Mouse (Mus musculus) midbrain, embryonic 16.5 days (tissue): ENCODE results near the gene Rhox2h. TPM values are rescaled to one million over a fixed set of nuclear protein-coding genes. Genes with fewer than 3 reads are reported as not detected.
"Not testable (repeated sequence)": the region's sequence is repeated elsewhere in the genome, so short reads cannot be mapped to it uniquely, and the experiment has no call there.

Experiments used
- ATAC-seq: fragments of 200-750 bp; cut with Nextera tagmentation; 2 replicates; pipeline ENCODE4 v1.8.0; 2017; ENCODE audit warnings: moderate TSS enrichment
- H3K27ac ChIP-seq: fragments of 300-500 bp; sonication (generic); 2 replicates; pipeline ENCODE4 v1.5.1; 2014; ENCODE audit warnings: mild to moderate bottlenecking, low read length, mixed read lengths
- H3K27me3 ChIP-seq: fragments of 300-500 bp; sonication (generic); 2 replicates; pipeline ENCODE4 v1.6.1; 2014; ENCODE audit warnings: low read depth, low read length, mixed read lengths; ENCODE audit not compliant: control insufficient read depth, insufficient read depth
- H3K36me3 ChIP-seq: fragments of 300-500 bp; sonication (generic); 2 replicates; pipeline ENCODE4 v1.6.1; 2014; ENCODE audit warnings: mild to moderate bottlenecking, low read length, moderate library complexity, mixed read lengths; ENCODE audit not compliant: control insufficient read depth, insufficient read depth
- H3K4me1 ChIP-seq: fragments of 300-500 bp; sonication (generic); 2 replicates; pipeline ENCODE4 v1.6.1; 2014; ENCODE audit warnings: mild to moderate bottlenecking, low read length, mixed read lengths; ENCODE audit not compliant: control insufficient read depth, insufficient read depth
- H3K4me2 ChIP-seq: fragments of 300-500 bp; sonication (generic); 2 replicates; pipeline ENCODE4 v1.6.1; 2014; ENCODE audit warnings: mild to moderate bottlenecking, low read length, mixed read lengths
- H3K4me3 ChIP-seq: fragments of 300-500 bp; sonication (generic); 2 replicates; pipeline ENCODE4 v1.5.1; 2014; ENCODE audit warnings: low read depth, mild to moderate bottlenecking, low read length, moderate library complexity, mixed read lengths
- H3K9ac ChIP-seq: fragments of 300-500 bp; sonication (generic); 2 replicates; pipeline ENCODE4 v1.6.1; 2014; ENCODE audit warnings: low read depth, low read length, mixed read lengths
- H3K9me3 ChIP-seq: fragments of 300-500 bp; sonication (generic); replicated peaks from 2 replicates; pipeline ENCODE4 v1.6.1; 2014; ENCODE audit warnings: mild to moderate bottlenecking, low read length, mixed read lengths; ENCODE audit not compliant: control insufficient read depth, poor library complexity, severe bottlenecking
- WGBS: fragments of 180-500 bp; shearing (Covaris S2); extraction: QIAGEN DNeasy Blood & Tissue Kit; methylation state at CpG from one replicate; pipeline ENCODE4 v1.1.7; 2014; 5-methylcytosine and 5-hydroxymethylcytosine counted together
- polyA plus RNA-seq: library from polyadenylated mRNA; unstranded; fragments of >200 nt; fragmentation: Nextera tagmentation; extraction: Ambion mirVana; gene quantifications from 2 replicates; pipeline ENCODE4 v1.2.1, GENCODE M21; 2015

The Rhox2h gene
- not detected in 2 replicates for polyA plus RNA-seq

DNA sequence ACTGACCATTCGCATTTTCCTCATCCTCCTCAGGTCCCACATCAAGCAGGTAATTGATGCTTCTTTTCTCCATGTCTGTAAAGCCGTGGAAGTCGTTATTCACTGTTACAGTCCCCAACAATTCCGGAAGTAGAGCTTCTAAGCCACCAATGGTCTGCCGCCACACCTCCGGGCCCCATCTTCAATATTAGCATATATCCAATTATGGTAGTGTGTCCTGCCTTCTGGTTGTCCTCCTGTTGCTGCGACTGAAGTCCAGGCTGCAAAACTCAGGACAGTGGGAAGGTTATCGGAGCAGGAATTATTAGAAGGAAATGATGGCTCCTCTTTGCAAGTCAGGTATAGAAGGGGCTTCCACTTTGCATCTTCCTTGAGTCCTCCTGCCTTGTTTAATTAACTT is at the start of gene Rhox2h:
Rhox2h (minus strand) TSS at position 101 of the 400 bp plus-strand sequence.
- H3K4me2 ChIP-seq, H3K9me3 ChIP-seq, H3K27ac ChIP-seq, H3K36me3 ChIP-seq, H3K9ac ChIP-seq, H3K4me1 ChIP-seq, H3K4me3 ChIP-seq, H3K27me3 ChIP-seq, ATAC-seq: not testable (repeated sequence)
- WGBS: 79% methylated on average over 8 of the region's 8 CpGs

GRCm38 (mm10) chrX:37701821-37702387 is 28.8 kb upstream of the Rhox2h start:
- H3K4me1 ChIP-seq: no peaks in the 10 kb centered on the region
- no peak for ATAC-seq
- 56% methylated on average over 3 of the region's 3 CpGs for WGBS

GRCm38 (mm10) chrX:37692261-37692660 is 19.2 kb upstream of the Rhox2h start:
- Histone ChIP-seq H3K4me3 (no peak overlapping the region), H3K36me3 (no peaks in the 10 kb centered on the region), H3K9me3 (no peaks in the 10 kb centered on the region), H3K4me2 (no peak overlapping the region), H3K4me1 (no peaks in the 10 kb centered on the region), H3K9ac (no peak overlapping the region), H3K27me3 (no peaks in the 10 kb centered on the region), H3K27ac (no peak overlapping the region)
- 85% methylated on average over 2 of the region's 2 CpGs for WGBS
- no peak for ATAC-seq

More at GRCm38 (mm10) chrX:37701821-37702387, 28.8 kb upstream of the Rhox2h start:
- no peaks in the 10 kb centered on the region for H3K27me3 ChIP-seq
- no peaks in the 10 kb centered on the region for H3K9me3 ChIP-seq
- H3K27ac ChIP-seq: no peak overlapping the region
- H3K36me3 ChIP-seq: no peaks in the 10 kb centered on the region
- no peak overlapping the region for H3K4me3 ChIP-seq
- H3K4me2 ChIP-seq: no peak overlapping the region
- no peak overlapping the region for H3K9ac ChIP-seq

- no peak for ATAC-seq
- no peak overlapping the region for H3K4me3 ChIP-seq
- no peak overlapping the region for H3K27ac ChIP-seq
- H3K9ac ChIP-seq: no peak overlapping the region
- no peaks in the 10 kb centered on the region for H3K9me3 ChIP-seq
- no peaks in the 10 kb centered on the region for H3K27me3 ChIP-seq
- H3K4me2 ChIP-seq: no peak overlapping the region
- no peaks in the 10 kb centered on the region for H3K4me1 ChIP-seq
- no peaks in the 10 kb centered on the region for H3K36me3 ChIP-seq
- WGBS: 88% methylated on average over 24 of the region's 24 CpGs
Measured at GRCm38 (mm10) chrX:37683031-37683715, 10.1 kb upstream of the Rhox2h start.

DNA sequence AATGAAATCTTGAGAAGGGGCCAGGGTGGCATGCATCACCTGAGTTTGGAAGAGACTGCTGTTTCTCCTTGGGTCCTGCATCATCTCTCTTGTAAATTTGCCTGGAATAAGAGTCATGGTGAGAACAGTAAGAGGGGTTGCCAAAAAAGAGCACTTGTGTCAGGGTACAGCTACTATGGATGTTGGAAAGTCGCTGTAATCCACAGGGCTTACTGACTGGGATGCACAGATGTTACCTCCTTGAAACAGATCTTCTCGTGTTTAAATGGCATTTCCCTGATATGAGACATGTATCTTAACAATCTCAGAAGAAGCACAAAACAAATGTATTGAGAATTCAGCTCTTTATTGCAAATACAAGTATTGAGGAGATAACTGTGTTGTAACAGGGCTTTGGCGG is 4.4 kb downstream of the Rhox2h start, which contains the start of gene Rhox3h:
Rhox3h (minus strand) TSS at position 101 of the 400 bp plus-strand sequence.
- not testable (repeated sequence) for H3K27me3 ChIP-seq, H3K9me3 ChIP-seq, H3K4me1 ChIP-seq, H3K36me3 ChIP-seq, H3K4me2 ChIP-seq, H3K4me3 ChIP-seq, H3K9ac ChIP-seq, H3K27ac ChIP-seq, ATAC-seq
- 100% methylated on average over 1 of the region's 3 CpGs for WGBS

GRCm38 (mm10) chrX:37651227-37651626 is 21.9 kb downstream of the Rhox2h start, which contains the start of gene Rhox4g:
Rhox4g (minus strand) TSS chrX:37651327.
- H3K4me2 ChIP-seq, H3K36me3 ChIP-seq, ATAC-seq, H3K9ac ChIP-seq, H3K4me3 ChIP-seq, H3K9me3 ChIP-seq, H3K27me3 ChIP-seq, H3K27ac ChIP-seq, H3K4me1 ChIP-seq: not testable (repeated sequence)
- 93% methylated on average over 14 of the region's 20 CpGs for WGBS

DNA sequence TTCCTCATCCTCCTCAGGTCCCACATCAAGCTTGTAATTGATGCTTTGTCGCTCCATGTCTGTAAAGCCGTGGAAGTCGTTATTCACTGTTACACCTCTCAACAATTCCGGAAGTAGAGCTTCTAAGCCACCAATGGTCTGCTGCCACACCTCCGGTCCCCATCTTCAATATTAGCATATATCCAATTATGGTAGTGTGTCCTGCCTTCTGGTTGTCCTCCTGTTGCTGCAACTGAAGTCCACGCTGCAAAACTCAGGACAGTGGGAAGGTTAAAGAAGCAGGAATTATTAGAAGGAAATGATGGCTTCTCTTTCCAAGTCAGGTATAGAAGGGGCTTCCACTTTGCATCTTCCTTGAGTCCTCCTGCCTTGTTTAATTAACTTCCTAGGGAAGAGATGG is 29.7 kb downstream of the Rhox2h start, which contains the start of gene Rhox2g:
Rhox2g (minus strand) TSS at position 101 of the 400 bp plus-strand sequence.
- WGBS: 95% methylated on average over 6 of the region's 6 CpGs
- H3K27ac ChIP-seq, H3K36me3 ChIP-seq, H3K4me1 ChIP-seq, H3K9ac ChIP-seq, ATAC-seq, H3K9me3 ChIP-seq, H3K4me3 ChIP-seq, H3K27me3 ChIP-seq, H3K4me2 ChIP-seq: not testable (repeated sequence)

DNA sequence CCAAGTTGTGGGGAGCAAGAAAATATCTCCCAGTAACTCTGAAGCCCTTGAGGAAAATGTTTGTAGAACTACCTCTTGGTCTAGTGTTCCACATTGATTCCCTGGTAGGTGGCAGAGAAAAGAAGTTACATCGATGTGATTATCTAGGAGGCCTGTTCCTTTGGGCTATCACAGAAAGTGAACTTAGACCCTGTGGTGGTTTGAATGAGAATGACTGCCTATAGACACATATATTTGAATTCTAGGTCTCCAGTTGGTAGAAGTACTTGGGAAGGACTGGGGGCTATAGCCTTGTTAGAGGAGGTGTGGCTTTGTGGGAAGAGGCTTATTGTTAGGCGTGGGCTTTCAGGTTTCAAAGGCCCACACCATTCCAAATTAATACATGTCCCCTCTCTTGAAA is 44.6 kb downstream of the Rhox2h start, which contains the start of gene Rhox3g:
Rhox3g (minus strand) TSS at position 101 of the 400 bp plus-strand sequence.
- not testable (repeated sequence) for H3K27me3 ChIP-seq, H3K9me3 ChIP-seq, H3K4me1 ChIP-seq, H3K27ac ChIP-seq, H3K4me2 ChIP-seq, ATAC-seq, H3K9ac ChIP-seq, H3K36me3 ChIP-seq, H3K4me3 ChIP-seq
- 91% methylated on average over 2 of the region's 2 CpGs for WGBS
